Mouse (Mus musculus): Measurements from ENCODE around the gene Plch2. TPM values are rescaled to one million over a fixed set of nuclear protein-coding genes. Genes with fewer than 3 reads are reported as not detected.

Gene Plch2
- total RNA-seq, 2 experiments from 2014 or later, result 0.09 to 0.14 TPM

- no peak for DNase-seq
Measured at GRCm38 (mm10) chr4:155020813-155021212, 35.8 kb downstream of the Plch2 start.

- no peak for DNase-seq
Measured at GRCm38 (mm10) chr4:155020141-155020540, 36.4 kb downstream of the Plch2 start.

- DNase-seq, result peak; percentile 23
Measured at GRCm38 (mm10) chr4:155019336-155019847, 37.2 kb downstream of the Plch2 start.

- DNase-seq, result peak; percentile 39
Measured at GRCm38 (mm10) chr4:155018601-155019335, 37.8 kb downstream of the Plch2 start.

- no peak for DNase-seq
Measured at GRCm38 (mm10) chr4:155018066-155018465, 38.5 kb downstream of the Plch2 start.

GRCm38 (mm10) chr4:155017253-155017878, 39.2 kb downstream of the Plch2 start:
- no peak for DNase-seq

- DNase-seq, result no peak
Measured at GRCm38 (mm10) chr4:155016807-155017206, 39.8 kb downstream of the Plch2 start.

- no peak for DNase-seq
Measured at GRCm38 (mm10) chr4:155015550-155015949, 41.0 kb downstream of the Plch2 start.

- DNase-seq, result no peak
Measured at GRCm38 (mm10) chr4:155014791-155015190, 41.8 kb downstream of the Plch2 start.

GRCm38 (mm10) chr4:155014244-155014643, 42.3 kb downstream of the Plch2 start:
- DNase-seq, result no peak

GRCm38 (mm10) chr4:155012788-155013187, 43.8 kb downstream of the Plch2 start:
- peak; percentile 70 for DNase-seq

GRCm38 (mm10) chr4:155012115-155012514, 44.5 kb downstream of the Plch2 start:
- no peak for DNase-seq

- peak; percentile 31 for DNase-seq
Measured at GRCm38 (mm10) chr4:155011312-155012025, 45.1 kb downstream of the Plch2 start.

- DNase-seq, result peak; percentile 54
Measured at GRCm38 (mm10) chr4:155010870-155011269, 45.7 kb downstream of the Plch2 start.

GRCm38 (mm10) chr4:155009216-155009615, 47.4 kb downstream of the Plch2 start:
- no peak for DNase-seq

- no peak for DNase-seq
Measured at GRCm38 (mm10) chr4:155008075-155008474, 48.5 kb downstream of the Plch2 start.

- DNase-seq, result no peak
Measured at GRCm38 (mm10) chr4:155007641-155008040, 48.9 kb downstream of the Plch2 start.

GRCm38 (mm10) chr4:155006296-155006695, 50.3 kb downstream of the Plch2 start:
- DNase-seq, result no peak

- DNase-seq, result no peak
Measured at GRCm38 (mm10) chr4:155005278-155005677, 51.3 kb downstream of the Plch2 start.

- DNase-seq, result no peak
Measured at GRCm38 (mm10) chr4:154999379-154999778, 57.2 kb downstream of the Plch2 start.

- no peak for DNase-seq
Measured at GRCm38 (mm10) chr4:154996572-154997154, 59.9 kb downstream of the Plch2 start.

- no peak for DNase-seq
Measured at GRCm38 (mm10) chr4:154994876-154995275, 61.7 kb downstream of the Plch2 start.

GRCm38 (mm10) chr4:154986750-154987149, 69.8 kb downstream of the Plch2 start:
- no peak for DNase-seq

Data from gastrocnemius, postnatal 10 days (tissue).